Mouse (Mus musculus) stomach, postnatal 0 days (tissue): ENCODE data around the gene Nacad. TPM values are rescaled to one million over a fixed set of nuclear protein-coding genes. Genes with fewer than 3 reads are reported as not detected.
"Not testable (repeated sequence)": the region's sequence is repeated elsewhere in the genome, so short reads cannot be mapped to it uniquely, and the experiment has no call there.

ENCODE experiments used
- ATAC-seq: fragments of 200-750 bp; cut with Nextera tagmentation; 2 replicates; pipeline ENCODE4 v1.8.0; 2017; ENCODE audit not compliant: low FRiP score, low TSS enrichment
- DNase-seq: peaks from one replicate; pipeline ENCODE4 v3.0.0-alpha.2; 2016; ENCODE audit warnings: low spot score
- H3K27ac ChIP-seq: fragments of 300-500 bp; sonication (generic); replicated peaks from 2 replicates; pipeline ENCODE4 v1.5.1; 2014; ENCODE audit warnings: mild to moderate bottlenecking, control low read depth
- H3K27me3 ChIP-seq: fragments of 300-500 bp; sonication (generic); 2 replicates; pipeline ENCODE4 v1.6.1; 2014; ENCODE audit warnings: low read length; ENCODE audit not compliant: control insufficient read depth, insufficient read depth
- H3K36me3 ChIP-seq: fragments of 300-500 bp; sonication (generic); 2 replicates; pipeline ENCODE4 v1.6.1; 2014; ENCODE audit warnings: low read length, mixed read lengths; ENCODE audit not compliant: control insufficient read depth, insufficient read depth
- H3K4me1 ChIP-seq: fragments of 300-500 bp; sonication (generic); replicated peaks from 2 replicates; pipeline ENCODE4 v1.6.1; 2014; ENCODE audit warnings: antibody characterized with exemption; ENCODE audit not compliant: control insufficient read depth, insufficient read depth
- H3K4me2 ChIP-seq: fragments of 300-500 bp; sonication (generic); replicated peaks from 2 replicates; pipeline ENCODE4 v1.6.1; 2014; ENCODE audit warnings: low read depth, mild to moderate bottlenecking, control low read depth, moderate library complexity
- H3K4me3 ChIP-seq: fragments of 300-500 bp; sonication (generic); 2 replicates; pipeline ENCODE4 v1.5.1; 2014; ENCODE audit warnings: low read depth, low read length, control low read depth
- H3K9ac ChIP-seq: fragments of 300-500 bp; sonication (generic); 2 replicates; pipeline ENCODE4 v1.6.1; 2014; ENCODE audit warnings: mild to moderate bottlenecking, low read length, control low read depth, mixed read lengths
- H3K9me3 ChIP-seq: fragments of 300-500 bp; sonication (generic); 2 replicates; pipeline ENCODE4 v1.6.1; 2016; ENCODE audit warnings: low read length; ENCODE audit not compliant: control insufficient read depth
- CTCF ChIP-seq: IDR thresholded peaks from 2 replicates; pipeline ENCODE4 v1.5.1; 2016; ENCODE audit warnings: antibody characterized with exemption, low read depth, mild to moderate bottlenecking, moderate library complexity
- EP300 ChIP-seq: optimal IDR thresholded peaks from 2 replicates; pipeline ENCODE3; 2016; ENCODE audit warnings: antibody characterized with exemption
- WGBS: fragments of 180-500 bp; shearing (Covaris S2); extraction: QIAGEN DNeasy Blood & Tissue Kit; methylation state at CpG from one replicate; pipeline ENCODE4 v1.1.7; 2014; 5-methylcytosine and 5-hydroxymethylcytosine counted together
- polyA plus RNA-seq: library from polyadenylated mRNA; unstranded; fragments of >200 nt; fragmentation: Nextera tagmentation; extraction: Ambion mirVana; gene quantifications from 2 replicates; pipeline ENCODE4 v1.2.1, GENCODE M21; 2015

Gene Nacad
- 7.3 and 7.4 TPM in 2 replicates for polyA plus RNA-seq

DNA sequence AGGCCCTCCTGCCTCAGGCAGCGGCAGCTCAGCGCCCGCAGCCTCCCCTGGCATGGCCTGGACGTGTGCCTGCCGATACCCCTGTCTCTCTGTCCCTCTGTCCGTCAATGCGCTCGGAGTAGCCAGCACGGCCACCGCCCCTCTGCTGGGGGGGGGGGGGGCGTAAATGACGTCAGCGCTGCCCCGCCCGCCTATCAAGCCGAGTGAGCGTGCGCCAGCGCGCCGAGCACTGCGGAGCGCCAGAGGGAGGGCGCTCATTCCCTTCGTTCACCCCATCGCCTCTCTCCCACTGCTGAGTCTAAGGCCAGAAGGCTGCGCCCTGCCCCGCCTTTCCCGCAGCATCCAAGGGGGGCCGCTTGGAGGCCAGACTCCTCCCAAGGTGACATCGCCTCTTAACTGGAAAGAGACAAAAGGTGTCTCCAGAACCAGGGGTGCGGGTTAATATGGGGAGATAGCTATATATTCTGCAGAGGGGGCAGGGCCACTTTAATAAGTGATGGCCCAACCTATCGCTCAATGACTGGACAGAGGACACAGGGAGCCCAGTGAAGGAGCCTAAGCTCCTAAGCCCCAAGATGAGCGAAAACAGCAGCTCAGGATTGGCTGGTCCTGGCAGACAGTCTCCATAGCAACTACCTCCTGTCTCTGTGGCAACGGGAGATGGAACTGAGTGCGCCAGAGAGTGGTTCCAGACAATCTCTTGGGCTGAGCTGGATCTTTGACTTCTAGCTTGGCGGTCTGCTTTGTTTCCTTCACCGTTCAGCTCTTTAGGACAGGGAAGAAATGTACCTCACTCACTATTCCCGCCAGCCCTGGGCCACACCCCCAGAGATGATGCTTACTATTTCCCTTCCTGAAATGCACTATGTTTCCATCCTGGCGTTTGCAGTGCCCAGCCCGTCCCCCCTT, at the start of gene Nacad:
Gene Nacad, minus strand, starts transcription at position 563 of the 909 bp plus-strand sequence.
- ATAC-seq (peak; percentile 50; the same call in 1 of the 2 replicates), DNase-seq (peak; percentile 58)
- H3K4me2 ChIP-seq: peak within 1 kb of the TSS; percentile 58
- H3K27me3 ChIP-seq: no peaks in the 10 kb centered on the region
- peak within 1 kb of the TSS; percentile 75 for H3K27ac ChIP-seq
- H3K9me3 ChIP-seq: no peaks in the 10 kb centered on the region
- TF ChIP-seq CTCF (peak; percentile 17; the same call in 1 of the 2 replicates), EP300 (no peak)
- H3K9ac ChIP-seq: peak within 1 kb of the TSS; percentile 50
- 5% methylated on average over 28 of the region's 41 CpGs for WGBS
- no peaks in the 10 kb centered on the region for H3K36me3 ChIP-seq
- H3K4me1 ChIP-seq: 0 out of 2 replicates have a peak, but pooled peaks cover 3% of the 10 kb centered on the region
- peak within 1 kb of the TSS; percentile 37 for H3K4me3 ChIP-seq

GRCm38 (mm10) chr11:6654903-6655302, 49.0 kb upstream of the Nacad start:
- Histone ChIP-seq H3K9ac (no peak overlapping the region), H3K27ac (no peak overlapping the region), H3K9me3 (no peaks in the 10 kb centered on the region), H3K36me3 (no peaks in the 10 kb centered on the region), H3K4me1 (no peaks in the 10 kb centered on the region), H3K27me3 (no peaks in the 10 kb centered on the region), H3K4me2 (no peak overlapping the region), H3K4me3 (no peak overlapping the region)
- peak; percentile 78 for DNase-seq
- WGBS: 1% methylated on average over 2 of the region's 2 CpGs
- TF ChIP-seq EP300: no peak
- peak; percentile 95 for TF ChIP-seq CTCF
- peak; percentile 49 for ATAC-seq

DNA sequence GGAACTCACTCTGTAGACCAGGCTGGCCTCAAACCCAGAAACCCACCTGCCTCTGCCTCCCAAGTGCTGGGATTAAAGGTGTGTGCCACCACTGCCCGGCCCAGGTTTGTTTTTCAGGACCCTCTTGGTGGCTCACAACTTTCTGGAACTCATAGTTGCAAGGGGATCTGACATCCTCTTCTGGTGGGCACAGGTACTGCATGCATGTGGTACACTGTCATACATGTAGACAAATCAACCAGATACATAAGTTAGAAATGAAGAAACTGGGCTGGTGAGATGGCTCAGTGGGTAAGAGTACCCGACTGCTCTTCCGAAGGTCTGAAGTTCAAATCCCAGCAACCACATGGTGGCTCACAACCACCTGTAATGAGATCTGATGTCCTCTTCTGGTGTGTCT, 47.1 kb upstream of the Nacad start:
- H3K4me1 ChIP-seq, H3K9me3 ChIP-seq, H3K27ac ChIP-seq, H3K4me2 ChIP-seq, H3K36me3 ChIP-seq, H3K9ac ChIP-seq, H3K27me3 ChIP-seq, DNase-seq, ATAC-seq, H3K4me3 ChIP-seq: not testable (repeated sequence)
- peak; percentile 61 for TF ChIP-seq CTCF
- WGBS: 81% methylated on average over 3 of the region's 3 CpGs

- H3K4me2 ChIP-seq: no peak overlapping the region
- no peak for TF ChIP-seq CTCF
- TF ChIP-seq EP300: no peak
- H3K27me3 ChIP-seq: no peaks in the 10 kb centered on the region
- WGBS: 59% methylated on average over 7 of the region's 7 CpGs
- no peak overlapping the region for H3K9ac ChIP-seq
- H3K36me3 ChIP-seq: no peaks in the 10 kb centered on the region
- no peak for DNase-seq
- ATAC-seq: no peak
- H3K4me3 ChIP-seq: no peak overlapping the region
- no peak overlapping the region for H3K27ac ChIP-seq
- no peaks in the 10 kb centered on the region for H3K9me3 ChIP-seq
- no peaks in the 10 kb centered on the region for H3K4me1 ChIP-seq
Measured at GRCm38 (mm10) chr11:6650519-6650918, 44.7 kb upstream of the Nacad start.

GRCm38 (mm10) chr11:6647831-6648724, 42.2 kb upstream of the Nacad start:
- H3K4me1 ChIP-seq: no peaks in the 10 kb centered on the region
- peak; percentile 51 for TF ChIP-seq CTCF
- no peak for TF ChIP-seq EP300
- H3K27me3 ChIP-seq: no peaks in the 10 kb centered on the region
- H3K9ac ChIP-seq: no peak overlapping the region
- ATAC-seq (no peak), DNase-seq (no peak)
- no peaks in the 10 kb centered on the region for H3K9me3 ChIP-seq
- no peak overlapping the region for H3K4me3 ChIP-seq
- H3K27ac ChIP-seq: no peak overlapping the region
- no peaks in the 10 kb centered on the region for H3K36me3 ChIP-seq
- 59% methylated on average over 9 of the region's 9 CpGs for WGBS
- no peak overlapping the region for H3K4me2 ChIP-seq
